Mouse (Mus musculus) heart, postnatal 10 days (tissue): ENCODE results near the gene Il12rb1. TPM values are rescaled to one million over a fixed set of nuclear protein-coding genes. Genes with fewer than 3 reads are reported as not detected.
A peak's percentile ranks its signal among the peaks of the same experiment; 100 is the strongest.

ENCODE experiments used
- DNase-seq, 2 experiments: peaks; one replicate each; pipeline ENCODE4 v3.0.0; 2021
- intact Hi-C: fragments of 180-260 bp; cut with DNase I; formaldehyde crosslinking; loops from one replicate; pipeline ENCODE4 v1.15.1; 2025
- total RNA-seq, 2 experiments: library from RNA; stranded (reverse); gene quantifications; 2 replicates each; pipeline ENCODE4 v1.2.3; 2021

Gene Il12rb1
- total RNA-seq, 2 experiments from 2014 or later, result 0.53 TPM; not detected in 1

DNA sequence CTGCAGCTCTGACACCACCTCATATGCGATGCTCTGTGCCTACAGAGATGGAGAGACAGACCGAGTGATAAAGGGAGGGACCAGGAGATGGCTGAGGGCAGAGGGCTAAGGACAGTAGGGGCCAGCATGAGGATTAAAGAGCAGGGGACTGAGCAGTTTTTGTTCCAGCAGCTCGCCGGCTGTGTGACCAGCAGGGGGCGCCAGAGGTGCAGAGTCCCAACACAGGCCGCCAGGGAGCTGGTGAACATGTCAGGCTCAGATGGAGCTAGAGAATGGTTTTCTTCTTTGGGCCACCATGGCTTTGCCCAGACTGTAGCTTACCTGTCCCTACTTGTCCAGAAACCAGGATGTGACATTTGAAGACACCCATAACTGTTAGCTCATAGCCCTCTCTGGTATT lies 36.3 kb downstream of the Il12rb1 start:
- intact Hi-C loops, result loop anchor here (1.0 to 5.0 kb wide), 2 partner anchors 25 to 82 kb away; partner anchors contain the start of gene Mpv17l2
- DNase-seq, result peak; percentile 91 to 96

DNA sequence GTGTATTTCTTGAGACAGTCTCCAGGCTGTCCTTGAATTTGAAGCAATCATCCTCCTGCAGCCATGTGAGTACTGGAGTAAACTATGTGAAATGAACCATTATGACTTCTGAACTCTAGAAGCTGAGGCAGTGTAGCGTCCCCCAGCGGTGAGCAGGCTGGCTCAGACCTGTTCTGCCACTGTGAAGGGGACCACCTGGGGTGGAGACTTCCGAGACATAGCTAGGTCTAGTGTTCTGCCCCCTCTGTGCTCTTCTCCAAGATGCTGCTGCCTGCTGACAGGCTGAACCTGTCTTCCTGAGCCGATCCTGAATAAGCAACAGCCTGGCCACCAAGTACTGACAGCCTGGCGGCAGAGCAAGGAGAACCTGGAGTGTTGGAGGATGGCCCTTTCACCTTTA lies 36.9 kb downstream of the Il12rb1 start:
- DNase-seq, result no peak
- intact Hi-C loops, result no loop called here

DNA sequence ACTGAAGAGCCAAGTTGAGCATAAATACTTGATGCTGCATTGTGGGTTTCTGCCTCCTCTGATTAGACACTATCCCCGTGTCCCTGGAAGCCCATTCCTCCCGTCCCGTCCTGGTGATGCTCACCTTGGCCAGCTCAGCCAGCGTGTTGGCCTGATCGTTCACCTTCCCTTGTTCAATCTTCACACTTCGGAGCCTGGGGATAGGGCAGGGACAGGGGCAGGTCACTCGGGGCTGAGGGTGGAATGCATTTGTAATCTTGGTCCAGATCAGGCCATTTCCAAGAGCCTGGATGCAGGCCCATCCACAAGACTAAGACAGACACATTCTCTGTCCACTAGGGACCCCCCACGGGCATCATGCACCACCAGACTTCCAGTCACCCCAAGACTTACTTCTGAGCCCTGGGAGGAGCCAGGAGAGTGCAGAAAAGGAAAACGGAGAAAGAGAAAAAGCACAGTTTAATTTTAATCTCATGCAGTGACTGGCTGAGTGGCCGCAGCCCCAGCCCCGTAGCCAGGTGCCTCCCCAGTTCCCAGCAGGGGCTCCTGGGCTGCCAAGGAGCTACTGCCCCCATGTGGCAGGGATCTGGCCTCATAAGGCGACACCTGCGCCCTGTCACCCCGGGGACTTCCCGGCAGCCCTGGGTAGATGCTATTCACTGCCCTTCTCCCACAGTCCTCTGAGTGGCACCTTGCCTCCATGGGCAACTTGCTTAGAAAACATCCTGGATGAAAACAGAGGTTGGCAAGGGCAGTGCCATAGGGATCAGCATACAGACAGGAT lies 38.3 kb downstream of the Il12rb1 start:
- peak in 1 of 2 experiments; percentile 17 for DNase-seq
- intact Hi-C loops, result no loop called here

DNA sequence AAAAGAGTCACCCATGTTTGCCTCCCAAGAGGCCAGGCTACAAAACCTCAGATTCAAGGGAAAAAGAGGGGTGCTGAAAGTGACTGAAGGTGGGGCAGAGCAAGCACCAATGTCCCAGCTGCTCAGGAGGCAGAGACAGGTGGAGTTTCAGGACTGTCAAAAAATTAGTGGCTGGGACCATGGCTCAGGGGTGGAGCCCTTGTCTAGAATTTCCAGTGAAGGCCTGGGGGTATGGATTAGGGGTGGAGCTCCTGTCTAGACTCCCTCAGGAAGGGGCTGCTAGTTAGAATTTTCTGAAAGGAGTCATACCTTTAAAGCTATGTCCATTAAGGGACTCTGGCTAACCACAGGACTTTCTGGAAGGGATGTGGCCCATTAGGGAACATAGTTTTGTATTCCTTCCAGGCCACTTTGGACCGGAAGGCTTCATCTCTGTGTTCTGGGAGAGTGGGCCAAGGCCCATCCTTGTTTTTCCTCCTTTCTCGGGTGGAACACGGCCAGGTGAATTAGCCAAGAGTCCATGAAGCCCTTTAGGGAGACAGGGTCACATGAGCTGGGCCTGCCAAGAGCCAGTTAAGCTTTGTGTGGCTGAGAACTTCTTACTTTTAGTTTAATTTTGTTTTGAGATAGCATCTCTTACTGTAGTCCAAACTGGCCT lies 41.2 kb downstream of the Il12rb1 start:
- intact Hi-C loops, result no loop called here
- peak in 1 of 2 experiments; percentile 36 for DNase-seq

DNA sequence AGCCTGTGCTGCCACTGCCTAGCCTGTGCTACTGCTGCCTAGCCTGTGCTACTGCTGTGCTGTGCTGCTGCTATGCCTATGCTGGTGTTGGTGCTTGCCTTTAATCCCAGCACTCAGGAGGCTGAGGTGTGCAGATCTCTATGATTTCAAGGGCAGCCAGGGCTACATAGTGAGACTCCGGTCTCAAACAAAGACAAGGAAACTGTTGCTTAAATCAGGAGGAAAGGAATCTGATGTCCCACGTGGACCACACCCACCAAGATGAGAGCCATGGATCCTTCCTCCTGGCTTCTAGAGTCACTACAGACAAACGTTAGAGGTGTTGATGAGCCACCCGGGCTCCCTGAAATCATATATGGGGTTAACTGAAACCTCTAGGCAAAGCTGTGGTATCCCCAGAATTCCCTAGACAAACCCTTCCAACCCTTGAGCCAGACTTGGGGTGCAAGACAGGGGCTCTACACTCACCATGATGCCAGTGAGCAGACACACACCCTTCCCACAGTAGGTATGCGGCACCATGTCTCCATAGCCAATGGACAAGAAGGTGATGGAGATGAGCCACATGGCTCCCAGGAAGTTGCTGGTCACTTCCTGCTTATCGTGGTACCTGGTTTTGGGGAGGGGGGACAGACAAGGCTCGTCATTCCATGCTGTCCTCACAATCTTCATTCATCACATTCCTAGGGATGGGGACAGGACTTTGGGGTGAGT lies 42.0 kb downstream of the Il12rb1 start:
- DNase-seq, result no peak
- intact Hi-C loops, result no loop called here

DNA sequence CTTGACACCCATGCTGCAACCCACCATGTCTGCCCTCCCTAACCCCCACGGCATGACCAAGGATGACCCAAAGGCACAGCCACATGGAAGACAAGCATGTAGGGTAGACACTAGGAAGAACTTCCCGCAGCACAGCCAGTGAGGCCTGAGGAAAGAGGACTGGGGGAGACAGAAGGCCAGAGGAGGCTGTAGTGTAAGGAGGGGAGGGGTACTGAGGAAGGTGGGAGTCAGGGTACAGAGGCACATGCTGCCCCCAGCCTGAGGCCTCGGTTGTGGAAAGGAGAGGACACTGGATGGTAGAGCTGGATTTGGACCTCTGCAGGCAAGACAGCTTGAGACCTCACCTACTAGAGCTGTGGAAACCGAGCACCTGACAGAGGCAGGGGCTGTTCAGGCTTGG lies 42.7 kb downstream of the Il12rb1 start:
- DNase-seq, result no peak
- intact Hi-C loops, result no loop called here

DNA sequence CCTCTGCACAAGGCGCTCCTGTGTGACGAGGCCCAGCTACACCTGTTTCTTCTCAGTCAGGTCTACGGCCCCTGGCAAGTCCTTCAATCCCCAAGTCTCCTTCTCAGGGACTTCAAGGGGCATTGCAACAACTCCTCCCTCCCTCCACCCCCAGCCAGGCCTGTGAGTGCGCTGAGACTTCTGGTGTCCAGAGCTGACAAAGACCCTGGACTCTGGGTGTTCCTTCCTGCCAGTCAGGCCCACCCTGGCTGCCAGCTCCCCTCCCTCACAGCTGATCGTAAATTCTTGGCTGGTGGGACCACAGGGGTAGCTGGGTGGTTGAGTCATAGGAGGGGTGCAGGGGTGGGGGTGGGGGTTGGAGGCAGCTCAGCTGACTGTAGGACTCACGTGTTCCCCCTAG lies 43.6 kb downstream of the Il12rb1 start:
- no peak for DNase-seq
- intact Hi-C loops, result no loop called here

DNA sequence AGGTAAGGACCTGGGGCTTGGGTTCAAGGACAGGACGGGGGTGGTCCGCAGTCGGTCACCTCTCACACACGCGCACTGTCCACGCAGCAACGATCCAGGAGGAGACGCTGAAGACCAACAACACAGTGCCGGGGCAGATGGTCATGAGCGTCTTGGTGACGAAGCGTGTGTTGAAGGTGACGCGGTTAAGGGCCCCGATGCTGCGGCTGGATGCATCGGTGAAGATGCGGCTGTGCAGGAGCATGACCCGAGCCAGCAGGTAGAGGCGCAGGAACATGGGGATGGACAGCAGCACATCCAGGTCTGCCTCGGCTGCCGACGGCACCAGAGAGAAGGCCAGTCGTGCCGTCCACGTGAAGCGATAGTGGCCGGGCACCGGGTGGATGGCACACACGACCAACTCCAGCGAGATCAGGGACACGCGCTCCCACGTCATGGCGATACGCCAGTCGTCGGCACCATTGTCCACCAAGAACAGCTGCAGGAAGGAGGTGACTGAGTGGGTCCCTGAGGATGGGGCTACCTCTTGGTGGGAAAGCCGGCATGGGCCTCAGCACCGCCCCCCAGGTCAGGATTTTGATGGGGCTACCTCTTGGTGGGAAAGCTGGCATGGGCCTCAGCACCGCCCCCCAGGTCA lies 44.5 kb downstream of the Il12rb1 start:
- no peak for DNase-seq
- intact Hi-C loops, result no loop called here

DNA sequence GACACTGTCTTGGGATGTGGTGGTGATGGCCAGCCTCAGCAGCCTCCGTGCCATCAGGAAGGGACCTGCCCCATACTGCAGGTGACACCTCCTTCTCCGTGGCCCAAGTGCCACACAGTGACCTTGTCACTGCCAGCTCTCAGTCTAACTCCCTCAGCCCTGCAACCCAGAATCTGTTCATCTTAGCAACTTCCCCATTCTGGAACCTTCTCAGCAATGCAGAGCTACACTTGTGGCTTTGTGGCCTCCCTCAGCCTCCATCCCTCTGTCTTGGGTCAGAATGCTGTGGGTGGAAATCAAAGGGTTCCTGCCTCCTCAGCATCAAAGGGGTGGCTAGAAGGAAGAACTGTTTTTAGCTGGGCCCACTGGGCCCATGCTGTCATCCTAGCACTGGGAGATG lies 45.6 kb downstream of the Il12rb1 start:
- intact Hi-C loops, result no loop called here

DNA sequence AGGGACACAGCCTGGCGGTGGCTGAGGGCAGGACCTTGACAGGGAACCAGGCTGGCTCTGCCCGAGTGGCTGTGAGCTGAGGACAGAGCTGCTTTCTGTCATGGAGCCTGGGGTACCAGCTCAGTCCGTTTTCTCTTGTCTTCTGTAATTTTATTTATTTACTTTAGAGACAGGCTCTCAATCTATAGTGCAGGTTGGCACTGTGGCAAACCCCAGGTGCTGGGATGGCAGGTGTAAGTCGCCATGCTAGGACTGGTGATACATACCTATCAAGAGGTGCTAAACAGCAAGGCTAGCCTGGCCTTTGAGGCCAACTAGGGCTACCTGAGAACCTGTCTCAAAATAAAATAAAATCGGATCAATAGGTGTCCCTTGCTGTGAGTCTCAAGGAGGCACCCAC lies 47.8 kb downstream of the Il12rb1 start:
- no peak for DNase-seq
- intact Hi-C loops, result no loop called here

More for the DNA sequence above, 45.6 kb downstream of the Il12rb1 start:
- no peak for DNase-seq

DNA sequence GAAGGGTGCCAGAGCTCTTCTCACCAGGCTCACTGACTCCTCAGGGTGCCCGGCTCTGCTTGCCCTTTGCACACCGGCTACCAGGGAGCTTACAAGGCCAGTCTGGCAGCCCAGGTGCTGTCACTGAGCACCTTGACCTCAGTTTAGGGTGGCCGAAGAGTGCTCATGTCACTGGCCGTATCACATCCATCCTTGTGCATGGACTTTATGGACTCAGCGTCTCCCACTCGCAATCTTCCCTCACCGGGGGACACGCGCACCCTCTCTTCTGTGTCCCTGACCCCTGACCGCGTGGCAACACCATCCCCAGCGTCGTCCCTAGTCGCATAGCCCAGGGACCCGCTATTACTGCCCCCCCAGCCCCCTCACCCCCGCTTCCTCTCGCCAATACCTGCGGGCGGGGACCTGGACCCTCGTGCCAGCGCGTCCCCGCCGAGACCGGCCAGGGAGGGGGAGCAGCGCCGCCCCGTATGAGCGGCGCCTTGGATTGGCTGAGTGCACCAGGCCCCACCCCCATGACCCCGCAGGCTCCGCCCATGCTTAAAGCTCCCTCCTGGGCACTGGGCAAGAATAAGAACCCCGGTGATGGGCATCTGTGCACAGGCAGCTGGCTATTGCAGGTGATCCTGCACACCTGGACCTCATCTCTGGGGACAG lies 48.4 kb downstream of the Il12rb1 start:
- peak; percentile 61 to 69 for DNase-seq
- intact Hi-C loops, result no loop called here

DNA sequence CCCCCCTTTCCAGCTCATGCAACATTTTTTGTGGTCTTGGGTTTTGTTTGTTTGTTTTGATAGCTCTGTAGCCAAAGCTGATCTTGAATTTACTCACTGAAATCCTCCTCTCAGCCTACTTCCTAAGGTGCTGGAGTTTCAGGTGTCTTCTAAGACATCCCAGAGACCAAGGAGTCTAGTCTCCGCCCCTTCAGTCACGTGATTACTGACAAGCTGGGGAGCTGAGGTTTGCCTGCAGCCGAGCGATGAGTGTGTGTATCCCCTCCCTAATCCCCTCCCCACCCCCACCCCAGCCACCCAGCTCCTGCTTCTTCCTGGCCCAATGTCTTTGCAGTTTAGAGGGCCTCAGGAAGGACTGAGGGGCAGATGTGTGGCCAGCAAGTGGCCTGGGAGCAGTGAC lies 49.3 kb downstream of the Il12rb1 start:
- intact Hi-C loops, result no loop called here
- DNase-seq, result no peak

DNA sequence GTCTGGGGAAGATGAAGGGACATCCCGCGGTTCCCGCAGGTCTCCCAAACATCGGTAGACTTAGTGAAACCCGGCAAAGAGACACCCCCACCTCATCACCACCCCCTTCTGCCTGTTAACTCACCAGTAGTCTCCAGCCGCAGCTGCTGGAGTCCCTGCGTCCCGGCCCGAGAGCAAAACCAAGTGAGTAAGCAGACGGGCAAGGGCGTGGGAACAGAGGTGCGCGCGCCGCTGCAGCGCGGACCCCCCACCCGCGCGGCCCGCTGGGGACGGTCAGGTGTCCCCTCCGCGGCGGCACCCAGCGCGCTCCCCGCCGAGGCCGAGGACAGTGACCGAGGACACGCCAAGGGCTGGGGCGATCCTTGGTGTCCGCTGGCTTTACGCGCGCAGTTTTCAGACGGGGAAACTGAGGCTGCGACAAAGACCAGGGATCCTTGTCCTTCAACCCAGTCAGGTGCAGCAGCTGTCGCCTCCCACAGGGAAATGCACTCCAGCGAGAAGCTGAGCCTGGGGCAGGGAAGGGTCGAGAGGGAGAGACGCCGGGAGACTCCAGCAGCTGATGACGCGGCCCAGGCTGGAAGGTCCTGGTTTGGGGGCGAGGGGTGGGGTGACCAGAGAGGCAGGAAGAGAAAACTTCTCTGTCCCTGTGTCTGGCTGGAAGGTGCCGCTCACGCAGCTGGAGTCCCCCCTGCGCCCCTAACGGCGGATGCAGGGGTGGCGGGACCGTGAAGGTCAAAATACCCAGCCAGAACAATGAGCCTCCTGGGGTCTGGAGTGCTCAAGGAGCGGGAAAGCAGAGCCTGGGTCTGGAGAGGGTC lies 54.8 kb downstream of the Il12rb1 start, which contains the start of gene Kcnn1:
Kcnn1 (minus strand) TSS at position 435 of the 818 bp plus-strand sequence.
- peak; percentile 19 to 41 for DNase-seq
- intact Hi-C loops, result no loop called here

DNA sequence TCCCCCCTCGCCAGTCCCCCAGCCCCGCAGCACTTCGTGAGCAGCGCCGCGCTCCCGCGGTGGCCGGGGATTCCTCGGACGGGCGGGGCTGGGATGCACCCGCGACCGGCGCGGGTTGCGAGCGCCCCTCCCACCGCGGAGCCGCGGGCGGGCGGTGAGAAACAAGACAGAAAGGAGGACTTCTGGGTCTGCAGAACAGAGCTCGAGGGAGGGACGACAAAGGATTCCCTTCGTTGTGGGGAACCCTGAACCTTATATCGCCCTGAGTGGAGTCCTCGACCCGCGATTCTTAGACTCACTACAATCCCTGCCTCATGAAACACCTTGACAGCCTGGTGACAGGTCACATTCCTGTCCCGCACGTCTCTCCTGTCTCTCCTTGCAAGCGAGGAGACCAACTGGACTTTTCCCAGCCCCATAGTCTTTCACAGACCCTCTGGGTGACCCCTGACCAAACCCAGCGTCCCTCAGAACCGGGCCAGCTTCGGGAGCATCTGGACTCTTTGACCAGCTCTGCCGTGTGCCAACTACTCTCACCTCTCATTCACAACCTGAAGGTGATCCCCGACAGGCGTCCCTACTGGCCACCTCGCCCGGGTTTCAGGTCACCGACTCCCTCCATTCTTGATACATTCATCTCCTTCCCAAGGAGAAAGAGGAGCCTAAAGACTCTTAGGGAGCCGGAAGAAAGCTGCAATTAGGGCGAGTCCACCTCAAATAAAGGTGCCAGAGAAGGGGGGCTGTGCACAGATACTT lies 55.9 kb downstream of the Il12rb1 start:
- intact Hi-C loops, result no loop called here
- DNase-seq, result peak; percentile 37 to 42

DNA sequence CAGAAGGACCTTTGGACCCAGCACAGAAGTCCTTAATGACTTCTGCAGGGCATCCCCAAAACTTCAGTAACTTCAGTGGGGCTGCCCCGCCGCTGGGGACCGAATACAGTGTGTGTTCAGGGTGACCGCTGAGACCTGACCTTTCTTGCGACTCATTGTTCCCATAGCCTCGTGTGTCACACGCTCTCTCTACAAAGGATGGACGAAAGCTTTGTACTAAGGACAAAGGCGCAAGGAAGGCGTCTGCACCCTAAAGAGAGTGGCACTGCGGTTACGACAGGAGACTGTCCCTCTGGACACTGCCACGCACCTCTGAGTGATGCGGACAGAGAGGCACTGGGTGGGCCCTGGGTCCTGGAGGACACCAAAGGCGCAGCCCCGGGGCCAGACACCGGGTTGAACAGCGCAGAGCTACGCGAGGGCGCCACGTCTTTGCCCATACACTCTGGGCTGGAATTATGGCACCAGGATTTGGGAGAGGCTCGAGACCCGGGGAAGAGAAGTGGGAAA lies 56.5 kb downstream of the Il12rb1 start:
- intact Hi-C loops, result no loop called here
- DNase-seq, result peak; percentile 52 to 56

DNA sequence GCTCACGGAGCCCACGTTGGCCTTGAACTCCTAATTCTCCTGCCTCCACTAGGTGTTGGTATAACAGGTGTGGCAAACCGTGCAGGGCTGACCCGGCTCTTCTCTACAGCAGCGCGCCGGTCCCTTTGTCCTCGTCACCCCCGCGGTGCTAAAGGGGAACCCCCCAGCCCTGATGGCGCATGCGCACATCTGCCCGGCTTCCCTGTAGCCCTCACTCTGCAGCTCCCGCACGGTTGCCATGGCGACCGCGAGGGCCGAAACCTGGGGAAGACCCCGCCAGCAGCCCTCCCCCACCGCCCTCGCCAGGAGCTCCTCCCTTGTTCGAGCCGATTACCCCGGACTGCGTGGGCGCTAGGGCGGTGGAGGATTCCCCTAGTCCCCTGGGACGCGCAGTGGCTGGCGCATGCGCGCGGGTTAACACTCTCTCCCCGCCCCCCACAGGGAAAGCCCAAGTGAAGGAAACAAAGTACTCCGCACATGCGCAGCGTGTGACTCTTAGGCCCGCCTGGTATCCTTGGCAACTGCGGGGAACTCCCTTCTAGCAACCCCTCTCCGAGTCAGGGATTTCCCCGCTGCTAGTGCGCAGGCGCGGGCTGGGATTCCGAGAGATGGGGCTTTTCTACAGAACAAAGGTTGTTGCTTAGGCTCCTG lies 57.2 kb downstream of the Il12rb1 start:
- intact Hi-C loops, result no loop called here

DNA sequence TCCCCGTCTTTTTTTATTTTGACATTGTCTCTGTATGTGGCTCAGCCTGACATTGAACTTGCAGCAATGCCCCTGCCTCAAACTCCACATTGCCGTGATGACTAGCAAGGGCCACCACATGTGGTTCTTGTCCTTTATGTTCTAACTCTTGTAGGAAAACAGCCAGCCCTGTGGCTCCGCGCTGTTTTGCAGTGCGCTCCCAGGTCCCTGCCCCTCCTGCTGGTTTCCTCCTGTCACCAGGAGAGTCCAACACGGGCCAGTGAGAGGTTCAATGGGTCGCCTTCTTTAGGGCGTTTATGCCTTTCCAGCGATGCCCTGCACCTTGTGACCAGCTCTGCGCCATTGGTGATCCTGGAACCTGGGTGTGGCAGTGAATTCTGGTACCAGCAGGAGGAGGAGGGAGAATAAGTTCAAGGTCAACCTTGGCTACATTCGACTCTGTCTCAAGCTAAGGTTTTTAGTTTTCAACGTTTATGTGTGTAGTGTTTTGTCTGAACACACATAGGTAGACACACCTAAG lies 57.8 kb downstream of the Il12rb1 start:
- intact Hi-C loops, result no loop called here
- no peak for DNase-seq

More for the DNA sequence above, 57.2 kb downstream of the Il12rb1 start:
- DNase-seq, result peak; percentile 100

DNA sequence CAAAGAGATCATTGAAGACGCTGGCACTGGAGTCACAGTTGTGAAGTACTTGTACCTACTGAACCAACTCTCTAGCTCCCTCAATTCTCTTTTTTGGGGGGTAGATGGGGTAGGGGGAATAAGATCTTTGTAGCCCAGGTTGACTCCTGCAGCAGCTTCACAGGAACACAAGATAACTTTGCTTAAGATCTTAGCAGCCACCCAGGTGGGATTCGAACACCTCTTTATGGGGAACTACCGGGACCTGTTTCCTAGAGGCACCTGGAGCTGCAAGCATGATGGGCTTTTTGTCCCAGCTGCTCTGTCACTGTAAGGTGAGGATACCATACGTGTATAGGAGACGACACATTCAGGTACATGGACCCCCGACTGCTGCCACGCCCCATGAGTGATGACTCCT lies 58.3 kb downstream of the Il12rb1 start:
- intact Hi-C loops, result no loop called here
- no peak for DNase-seq
